Mouse (Mus musculus): Measurements from ENCODE around the gene Eomes.

DNA sequence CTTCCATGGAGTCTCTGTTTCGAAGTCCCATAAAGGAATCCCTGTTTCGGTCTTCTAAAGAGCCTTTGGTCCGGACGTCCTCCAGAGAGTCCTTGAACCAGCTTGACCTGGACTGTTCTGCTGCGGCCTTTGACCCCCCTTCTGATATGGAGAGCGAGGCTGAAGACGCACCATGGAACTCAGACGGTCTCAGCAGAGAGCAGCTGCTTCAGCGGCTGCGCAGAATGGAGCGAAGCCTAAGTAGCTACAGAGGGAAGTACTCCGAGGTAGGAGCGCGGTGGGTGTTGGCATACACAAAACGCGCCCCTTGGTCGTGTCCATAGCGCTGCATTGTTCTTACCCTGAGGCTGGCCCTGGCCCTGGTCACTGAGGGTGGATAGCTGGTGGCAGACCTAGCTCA, 49.0 kb downstream of the Eomes start:
- TF ChIP-seq CTCF (IDR thresholded peaks at IDR 0.05; ENCODE audit: control insufficient read depth, insufficient read depth, insufficient replicate concordance, low read depth, low read length) (no peak), POLR2A (IDR thresholded peaks at IDR 0.05; ENCODE audit: control insufficient read depth, low read depth, low read length) (no peak)
